Mouse (Mus musculus): Measurements from ENCODE around the gene Smg9.

Smg9 gene

GRCm38 (mm10) chr7:24448782-24449517 lies 49.5 kb downstream of the Smg9 start:
- peak; percentile 40 for DNase-seq

GRCm38 (mm10) chr7:24450585-24451017 lies 51.2 kb downstream of the Smg9 start:
- DNase-seq, result peak; percentile 51

GRCm38 (mm10) chr7:24451855-24452311 lies 52.5 kb downstream of the Smg9 start, which contains the start of gene Irgc1:
Gene Irgc1 (minus strand): TSS chr7:24452297.
- DNase-seq, result no peak

- no peak for DNase-seq
Observed at GRCm38 (mm10) chr7:24454199-24454598, 54.8 kb downstream of the Smg9 start.

- no peak for DNase-seq
Observed at GRCm38 (mm10) chr7:24455726-24456125, 56.3 kb downstream of the Smg9 start.

- no peak for DNase-seq
Observed at GRCm38 (mm10) chr7:24457726-24458370, 58.4 kb downstream of the Smg9 start.

- no peak for DNase-seq
Observed at GRCm38 (mm10) chr7:24459440-24459839, 60.0 kb downstream of the Smg9 start.

GRCm38 (mm10) chr7:24459843-24460242 lies 60.4 kb downstream of the Smg9 start:
- DNase-seq, result no peak

GRCm38 (mm10) chr7:24461376-24462051 lies 62.1 kb downstream of the Smg9 start:
- no peak for DNase-seq

- peak; percentile 16 for DNase-seq
Observed at GRCm38 (mm10) chr7:24462388-24463319, 63.2 kb downstream of the Smg9 start, which contains the start of gene Plaur. Gene Plaur (plus strand): TSS chr7:24462484.

- DNase-seq, result no peak
Observed at GRCm38 (mm10) chr7:24466835-24467234, 67.4 kb downstream of the Smg9 start.

- DNase-seq, result no peak
Observed at GRCm38 (mm10) chr7:24467886-24468285, 68.5 kb downstream of the Smg9 start.

- no peak for DNase-seq
Observed at GRCm38 (mm10) chr7:24469126-24469525, 69.7 kb downstream of the Smg9 start.

GRCm38 (mm10) chr7:24470356-24470755 lies 70.9 kb downstream of the Smg9 start:
- no peak for DNase-seq

Measured in liver (tissue).